Mouse (Mus musculus) embryonic fibroblast, embryonic 13.5 days (primary cell): ENCODE data around the gene Guca1b.

Experiments
- CTCF ChIP-seq: IDR thresholded peaks from 2 replicates; pipeline ENCODE4 v1.5.1; 2011; ENCODE audit warnings: mild to moderate bottlenecking, control low read depth, low read length, moderate library complexity, borderline replicate concordance; ENCODE audit not compliant: insufficient read depth
- POLR2A ChIP-seq: IDR thresholded peaks from 2 replicates; pipeline ENCODE4 v1.6.1; 2011; ENCODE audit warnings: low read depth, mild to moderate bottlenecking, control low read depth, low read length, moderate library complexity

DNA sequence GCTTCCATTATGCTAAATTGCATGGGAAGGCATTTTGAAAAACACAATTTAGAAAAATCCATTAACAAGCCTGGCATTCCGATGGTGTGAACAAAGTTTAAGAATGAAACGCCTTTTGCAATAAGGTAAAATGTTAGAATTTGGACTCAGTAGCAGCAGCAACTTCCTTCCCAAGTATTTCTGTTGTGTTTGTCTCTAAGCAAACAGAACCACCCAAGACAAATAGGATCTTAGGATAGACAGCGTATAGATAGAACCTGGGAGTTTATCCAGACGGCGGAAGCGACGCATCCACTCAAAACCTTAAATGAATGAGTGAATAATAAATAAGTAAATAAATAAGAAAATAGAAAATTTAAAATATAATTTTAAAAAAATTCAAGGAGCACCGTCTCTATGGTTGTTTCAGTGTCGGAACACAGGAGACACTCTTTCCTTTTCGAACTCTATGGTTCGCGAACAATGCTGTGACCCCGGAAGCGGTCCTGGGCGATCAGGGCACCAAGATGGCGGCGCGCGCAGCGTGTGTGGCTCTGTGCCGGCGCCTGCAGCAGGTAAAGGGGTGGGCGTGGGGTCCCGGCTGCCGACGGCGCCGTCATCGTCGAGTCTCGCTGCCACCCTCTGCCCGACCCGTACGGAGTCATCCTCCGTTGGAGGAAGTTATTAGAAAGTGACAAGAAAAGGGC is 16.6 kb upstream of the Guca1b start, which contains the start of gene Mrps10:
- TF ChIP-seq POLR2A = peak; percentile 60; the same call in 1 of the 2 replicates
- TF ChIP-seq CTCF = no peak
